Mouse (Mus musculus) cerebellum, adult 2 months (tissue): ENCODE measurements around the gene Zer1. TPM values are rescaled to one million over a fixed set of nuclear protein-coding genes. Genes with fewer than 3 reads are reported as not detected.
A peak's percentile ranks its signal among the peaks of the same experiment; 100 is the strongest.

ENCODE experiments used
- DNase-seq, 2 experiments: peaks; one replicate each; pipeline ENCODE4 v3.0.0; 2021
- H3K27ac ChIP-seq: fragments of 200-500 bp; 2 replicates; pipeline ENCODE4 v1.5.1; 2012; ENCODE audit warnings: low read length, control low read depth, inconsistent platforms; ENCODE audit not compliant: insufficient read depth
- H3K27me3 ChIP-seq: fragments of 200-500 bp; 2 replicates; pipeline ENCODE4 v1.6.1; 2012; ENCODE audit warnings: inconsistent platforms, mild to moderate bottlenecking, low read length, moderate library complexity; ENCODE audit not compliant: control insufficient read depth, insufficient read depth
- H3K4me1 ChIP-seq: fragments of 200-500 bp; 2 replicates; pipeline ENCODE4 v1.6.1; 2011; ENCODE audit warnings: low read length; ENCODE audit not compliant: control insufficient read depth, insufficient read depth
- H3K4me3 ChIP-seq: fragments of 200-500 bp; replicated peaks from 2 replicates; pipeline ENCODE3; 2011; ENCODE audit warnings: mild to moderate bottlenecking, low read depth, low read length, control low read depth; ENCODE audit not compliant: insufficient read depth
- CTCF ChIP-seq: fragments of 200-500 bp; IDR thresholded peaks from 2 replicates; pipeline ENCODE4 v1.5.1; 2011; ENCODE audit warnings: low read depth, mild to moderate bottlenecking, control low read depth, low read length, moderate library complexity, borderline replicate concordance; ENCODE audit not compliant: insufficient read depth
- POLR2A ChIP-seq: fragments of 200-500 bp; IDR thresholded peaks from 2 replicates; pipeline ENCODE4 v1.6.1; 2011; ENCODE audit warnings: low read length, control low read depth, borderline replicate concordance; ENCODE audit not compliant: insufficient read depth
- WGBS: fragments of 180-500 bp; shearing (Covaris S2); methylation state at CpG from one replicate; pipeline ENCODE4 v1.1.7; 2018; 5-methylcytosine and 5-hydroxymethylcytosine counted together
- polyA plus RNA-seq: library from polyadenylated mRNA; depleted of rRNA; stranded (reverse); fragments of >200 nt; gene quantifications from 2 replicates; pipeline ENCODE4 v1.2.3, GENCODE M21; 2012

Gene Zer1
- polyA plus RNA-seq, 1 experiment = 137 TPM

- DNase-seq = no peak
- Histone ChIP-seq H3K27ac (no peak overlapping the region), H3K4me3 (peak overlapping the region; percentile 60), H3K4me1 (no peaks in the 10 kb centered on the region; the same call in 1 of the 2 replicates), H3K27me3 (no peaks in the 10 kb centered on the region)
- no peak for TF ChIP-seq POLR2A
- no peak for TF ChIP-seq CTCF
- WGBS = 4% methylated on average over 13 of the region's 13 CpGs
These were observed 30.2 kb downstream of the Zer1 start for GRCm38 (mm10) chr2:30094208-30094588.

GRCm38 (mm10) chr2:30093471-30094207 is 30.7 kb downstream of the Zer1 start, which contains the start of gene Zdhhc12:
Gene Zdhhc12 (minus strand): TSS chr2:30093648.
- DNase-seq = peak; percentile 91 to 96
- TF ChIP-seq POLR2A (peak; percentile 32; the same call in 1 of the 2 replicates), CTCF (no peak)
- H3K27me3 ChIP-seq = no peaks in the 10 kb centered on the region
- WGBS = under 1% methylated on average over 50 of the region's 51 CpGs
- peak within 1 kb of the TSS; percentile 60 for H3K4me3 ChIP-seq
- H3K27ac ChIP-seq = no peak within 1 kb of the TSS
- H3K4me1 ChIP-seq = no peaks in the 10 kb centered on the region; the same call in 1 of the 2 replicates

DNA sequence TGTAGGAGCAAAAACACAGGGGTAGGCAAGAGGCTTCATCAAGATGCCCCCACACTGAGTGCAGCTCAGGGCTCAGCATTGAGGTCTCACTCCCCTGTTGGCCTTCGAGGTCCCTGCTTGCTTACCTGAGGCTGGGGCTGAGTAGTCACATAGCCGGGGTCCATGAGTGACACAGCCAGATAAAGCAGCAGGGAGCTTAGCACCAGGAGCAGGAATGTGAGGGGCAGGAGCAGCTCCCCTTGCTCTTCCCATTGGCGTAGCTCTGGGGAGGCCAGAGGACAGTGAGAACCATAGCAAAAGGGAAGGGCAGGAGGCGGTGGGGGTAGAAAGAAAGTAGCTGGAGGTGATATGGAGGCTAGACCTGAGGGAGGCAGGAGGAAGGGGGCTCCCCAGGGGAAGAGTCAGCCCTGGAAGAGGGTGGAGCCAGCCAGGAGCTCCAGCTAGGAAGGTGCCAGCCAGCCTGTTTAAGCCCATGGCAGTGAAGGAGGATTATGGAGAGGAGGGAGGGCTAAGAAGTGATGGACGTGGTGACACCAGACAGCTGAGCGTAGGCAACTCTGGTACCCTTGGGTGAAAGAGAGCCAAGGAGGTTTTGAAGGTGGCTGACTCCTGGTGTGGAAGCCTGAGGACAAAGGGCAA is 32.0 kb downstream of the Zer1 start:
- H3K27ac ChIP-seq = no peak overlapping the region
- TF ChIP-seq CTCF (no peak), POLR2A (no peak)
- 72% methylated on average over 6 of the region's 6 CpGs for WGBS
- no peaks in the 10 kb centered on the region; the same call in 1 of the 2 replicates for H3K4me1 ChIP-seq
- H3K4me3 ChIP-seq = no peak overlapping the region
- DNase-seq = no peak
- no peaks in the 10 kb centered on the region for H3K27me3 ChIP-seq

- Histone ChIP-seq H3K4me3 (no peak overlapping the region), H3K27me3 (no peaks in the 10 kb centered on the region), H3K4me1 (no peaks in the 10 kb centered on the region; the same call in 1 of the 2 replicates), H3K27ac (no peak overlapping the region)
- DNase-seq = no peak
- 96% methylated on average over 12 of the region's 12 CpGs for WGBS
- TF ChIP-seq CTCF = no peak
- no peak for TF ChIP-seq POLR2A
These were observed 32.9 kb downstream of the Zer1 start for GRCm38 (mm10) chr2:30091521-30091920.

DNA sequence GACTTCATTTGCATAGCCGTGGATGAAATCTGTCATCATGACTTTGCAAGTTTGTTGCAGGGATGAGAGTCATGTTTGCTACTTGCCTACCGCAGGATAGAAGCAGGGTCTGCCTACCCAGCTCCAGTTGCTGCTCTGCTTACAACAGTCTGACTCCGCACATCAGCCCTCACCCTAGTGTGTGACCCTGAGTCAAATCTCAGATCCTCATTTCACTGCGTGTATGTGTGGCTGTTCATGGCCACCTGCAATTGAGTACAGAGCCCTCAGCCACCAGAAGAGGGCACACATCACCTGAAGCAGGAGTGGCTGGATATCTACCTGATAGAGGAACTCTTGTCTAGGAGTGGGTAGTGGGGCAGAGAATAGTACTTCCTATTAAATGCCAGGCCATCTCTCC is 37.1 kb downstream of the Zer1 start:
- H3K27me3 ChIP-seq = no peaks in the 10 kb centered on the region
- no peak overlapping the region for H3K4me3 ChIP-seq
- no peak overlapping the region for H3K27ac ChIP-seq
- H3K4me1 ChIP-seq = peaks cover 7% of the 10 kb centered on the region
- TF ChIP-seq CTCF (no peak), POLR2A (no peak)
- no peak for DNase-seq
- WGBS = 86% methylated on average over 4 of the region's 4 CpGs

DNA sequence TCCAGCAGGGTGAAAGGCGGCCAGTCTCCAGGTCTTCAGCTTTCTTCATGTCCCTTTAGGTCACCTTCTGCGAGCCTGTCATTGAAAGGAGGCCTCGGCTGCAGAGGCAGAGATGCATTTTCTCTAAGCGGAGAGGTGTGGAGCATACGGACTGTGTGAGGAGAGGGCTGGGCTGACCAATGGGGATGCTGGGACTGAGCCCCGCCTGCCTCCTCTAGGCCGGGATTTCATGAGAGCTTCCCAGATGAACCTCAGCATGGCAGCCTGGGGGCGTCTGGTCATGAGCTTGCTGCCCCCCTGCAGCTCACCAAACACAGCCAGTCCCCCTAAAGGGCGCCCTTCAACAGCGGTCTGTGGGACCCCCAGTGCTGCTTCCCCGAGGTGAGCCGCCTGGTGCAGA is 39.8 kb downstream of the Zer1 start:
- Histone ChIP-seq H3K4me3 (no peak overlapping the region), H3K27ac (no peak overlapping the region), H3K4me1 (peaks cover 8% of the 10 kb centered on the region), H3K27me3 (no peaks in the 10 kb centered on the region)
- DNase-seq = no peak
- no peak for TF ChIP-seq POLR2A
- no peak for TF ChIP-seq CTCF
- WGBS = 20% methylated on average over 12 of the region's 12 CpGs

DNA sequence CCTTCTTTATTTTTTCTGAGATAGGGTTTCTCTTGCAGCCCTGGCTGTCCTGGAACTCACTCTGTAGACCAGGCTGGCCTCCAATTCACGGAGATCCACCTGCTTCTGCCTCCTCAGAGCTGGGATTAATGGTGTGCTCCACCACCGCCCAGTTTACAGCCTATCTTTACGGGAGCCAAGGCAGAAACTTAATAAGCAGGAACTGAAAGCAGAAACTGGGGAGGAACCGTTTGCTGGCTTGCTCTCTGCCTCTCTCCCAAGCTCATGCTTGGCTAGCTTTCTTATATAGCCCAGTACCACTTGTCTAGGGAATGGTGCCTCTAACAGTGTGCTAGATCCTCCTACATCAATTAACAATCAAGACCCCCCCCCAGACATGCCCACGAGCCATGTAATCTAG is 40.3 kb downstream of the Zer1 start:
- Histone ChIP-seq H3K4me1 (peaks cover 8% of the 10 kb centered on the region), H3K27ac (no peak overlapping the region), H3K27me3 (no peaks in the 10 kb centered on the region), H3K4me3 (no peak overlapping the region)
- 67% methylated on average over 5 of the region's 5 CpGs for WGBS
- TF ChIP-seq POLR2A (no peak), CTCF (no peak)
- DNase-seq = no peak

- Histone ChIP-seq H3K4me3 (no peak overlapping the region), H3K27ac (no peak overlapping the region), H3K27me3 (no peaks in the 10 kb centered on the region), H3K4me1 (peaks cover 10% of the 10 kb centered on the region)
- DNase-seq = no peak
- WGBS = 59% methylated on average over 15 of the region's 15 CpGs
- TF ChIP-seq POLR2A = no peak
- TF ChIP-seq CTCF = no peak
These were observed 44.1 kb downstream of the Zer1 start for GRCm38 (mm10) chr2:30080181-30080800.
